Mouse (Mus musculus): ENCODE results near the gene Cdk14. TPM values are rescaled to one million over a fixed set of nuclear protein-coding genes. Genes with fewer than 3 reads are reported as not detected.
A peak's percentile ranks its signal among the peaks of the same experiment; 100 is the strongest.

Gene Cdk14
- polyA plus RNA-seq, 1 experiment from 2014 or later = 44.1 TPM

GRCm38 (mm10) chr5:4887069-4887468 is 533.0 kb downstream of the Cdk14 start:
- Histone ChIP-seq H3K4me3 (no peak overlapping the region), H3K9me3 (no peaks in the 10 kb centered on the region), H3K36me3 (no peaks in the 10 kb centered on the region), H3K4me1 (replicated peaks) (peaks cover 3% of the 10 kb centered on the region), H3K4me2 (no peak overlapping the region), H3K9ac (no peak overlapping the region), H3K27me3 (no peaks in the 10 kb centered on the region), H3K27ac (replicated peaks) (no peak overlapping the region)
- ATAC-seq (ENCODE audit: low FRiP score, low read depth) = no peak
- 84% methylated on average over 4 of the region's 4 CpGs for WGBS

GRCm38 (mm10) chr5:4882841-4883240 is 537.3 kb downstream of the Cdk14 start:
- Histone ChIP-seq H3K27ac (replicated peaks) (no peak overlapping the region), H3K27me3 (no peaks in the 10 kb centered on the region), H3K4me1 (replicated peaks) (peaks cover 2% of the 10 kb centered on the region), H3K9me3 (no peaks in the 10 kb centered on the region), H3K4me2 (no peak overlapping the region), H3K4me3 (no peak overlapping the region), H3K36me3 (no peaks in the 10 kb centered on the region), H3K9ac (no peak overlapping the region)
- ATAC-seq (ENCODE audit: low FRiP score, low read depth) = no peak
- 98% methylated on average over 1 of the region's 1 CpGs for WGBS

GRCm38 (mm10) chr5:4880331-4880730 is 539.8 kb downstream of the Cdk14 start:
- H3K4me1 ChIP-seq (replicated peaks) = peaks cover 16% of the 10 kb centered on the region
- no peak overlapping the region for H3K4me2 ChIP-seq
- no peak overlapping the region for H3K9ac ChIP-seq
- ATAC-seq (ENCODE audit: low FRiP score, low read depth) = no peak
- no peaks in the 10 kb centered on the region for H3K27me3 ChIP-seq
- no peaks in the 10 kb centered on the region for H3K9me3 ChIP-seq
- H3K27ac ChIP-seq (replicated peaks) = no peak overlapping the region
- H3K36me3 ChIP-seq = no peaks in the 10 kb centered on the region
- WGBS = 66% methylated on average over 4 of the region's 4 CpGs
- no peak overlapping the region for H3K4me3 ChIP-seq

GRCm38 (mm10) chr5:4878934-4879333 is 541.2 kb downstream of the Cdk14 start:
- Histone ChIP-seq H3K36me3 (no peaks in the 10 kb centered on the region), H3K27ac (replicated peaks) (no peak overlapping the region), H3K9me3 (no peaks in the 10 kb centered on the region), H3K27me3 (no peaks in the 10 kb centered on the region), H3K9ac (no peak overlapping the region), H3K4me2 (no peak overlapping the region), H3K4me3 (no peak overlapping the region), H3K4me1 (replicated peaks) (peaks cover 16% of the 10 kb centered on the region)
- no peak for ATAC-seq (ENCODE audit: low FRiP score, low read depth)
- WGBS = 48% methylated on average over 3 of the region's 3 CpGs

- Histone ChIP-seq H3K9ac (no peak overlapping the region), H3K4me2 (no peak overlapping the region), H3K9me3 (no peaks in the 10 kb centered on the region), H3K27me3 (no peaks in the 10 kb centered on the region), H3K36me3 (no peaks in the 10 kb centered on the region), H3K4me3 (no peak overlapping the region), H3K27ac (replicated peaks) (peak overlapping the region; percentile 54), H3K4me1 (replicated peaks) (peaks cover 16% of the 10 kb centered on the region)
- WGBS = 43% methylated on average over 4 of the region's 4 CpGs
- no peak for ATAC-seq (ENCODE audit: low FRiP score, low read depth)
Measured at GRCm38 (mm10) chr5:4877638-4878037, 542.5 kb downstream of the Cdk14 start.

GRCm38 (mm10) chr5:4877131-4877631 is 542.9 kb downstream of the Cdk14 start:
- no peak overlapping the region for H3K4me3 ChIP-seq
- H3K27ac ChIP-seq (replicated peaks) = peak overlapping the region; percentile 54
- ATAC-seq (ENCODE audit: low FRiP score, low read depth) = peak; percentile 79
- no peaks in the 10 kb centered on the region for H3K36me3 ChIP-seq
- WGBS = 11% methylated on average over 5 of the region's 5 CpGs
- H3K27me3 ChIP-seq = no peaks in the 10 kb centered on the region
- H3K4me1 ChIP-seq (replicated peaks) = peaks cover 16% of the 10 kb centered on the region
- no peak overlapping the region for H3K9ac ChIP-seq
- H3K4me2 ChIP-seq = peak overlapping the region; percentile 6; the same call in 1 of the 2 replicates
- no peaks in the 10 kb centered on the region for H3K9me3 ChIP-seq

- no peaks in the 10 kb centered on the region for H3K27me3 ChIP-seq
- no peak overlapping the region for H3K4me3 ChIP-seq
- H3K4me1 ChIP-seq (replicated peaks) = peaks cover 16% of the 10 kb centered on the region
- ATAC-seq (ENCODE audit: low FRiP score, low read depth) = peak; percentile 67
- H3K9me3 ChIP-seq = no peaks in the 10 kb centered on the region
- 72% methylated on average over 15 of the region's 15 CpGs for WGBS
- H3K9ac ChIP-seq = no peak overlapping the region
- peak overlapping the region; percentile 6; the same call in 1 of the 2 replicates for H3K4me2 ChIP-seq
- no peaks in the 10 kb centered on the region for H3K36me3 ChIP-seq
- peak overlapping the region; percentile 54; the same call in 1 of the 2 replicates for H3K27ac ChIP-seq (replicated peaks)
Measured at GRCm38 (mm10) chr5:4876653-4877091, 543.4 kb downstream of the Cdk14 start.

GRCm38 (mm10) chr5:4870041-4870726 is 549.9 kb downstream of the Cdk14 start:
- Histone ChIP-seq H3K4me1 (replicated peaks) (peaks cover 12% of the 10 kb centered on the region), H3K9me3 (no peaks in the 10 kb centered on the region), H3K4me3 (no peak overlapping the region), H3K36me3 (no peaks in the 10 kb centered on the region), H3K9ac (no peak overlapping the region), H3K27me3 (no peaks in the 10 kb centered on the region), H3K27ac (replicated peaks) (no peak overlapping the region), H3K4me2 (no peak overlapping the region)
- 41% methylated on average over 4 of the region's 4 CpGs for WGBS
- ATAC-seq (ENCODE audit: low FRiP score, low read depth) = no peak

GRCm38 (mm10) chr5:4868563-4869120 is 551.5 kb downstream of the Cdk14 start:
- no peaks in the 10 kb centered on the region for H3K36me3 ChIP-seq
- H3K27ac ChIP-seq (replicated peaks) = no peak overlapping the region
- H3K27me3 ChIP-seq = no peaks in the 10 kb centered on the region
- 25% methylated on average over 6 of the region's 6 CpGs for WGBS
- ATAC-seq (ENCODE audit: low FRiP score, low read depth) = no peak
- H3K4me2 ChIP-seq = no peak overlapping the region
- no peaks in the 10 kb centered on the region for H3K9me3 ChIP-seq
- H3K4me1 ChIP-seq (replicated peaks) = peaks cover 12% of the 10 kb centered on the region
- H3K4me3 ChIP-seq = no peak overlapping the region
- H3K9ac ChIP-seq = no peak overlapping the region

GRCm38 (mm10) chr5:4867849-4868562 is 552.1 kb downstream of the Cdk14 start:
- ATAC-seq (ENCODE audit: low FRiP score, low read depth) = 0 out of 2 replicates have a peak, but pooled peaks have one; percentile 58

GRCm38 (mm10) chr5:4866945-4867344 is 553.2 kb downstream of the Cdk14 start:
- Histone ChIP-seq H3K9me3 (no peaks in the 10 kb centered on the region), H3K27me3 (no peaks in the 10 kb centered on the region), H3K4me2 (no peak overlapping the region), H3K4me1 (replicated peaks) (peaks cover 12% of the 10 kb centered on the region), H3K9ac (no peak overlapping the region), H3K4me3 (no peak overlapping the region), H3K36me3 (no peaks in the 10 kb centered on the region), H3K27ac (replicated peaks) (no peak overlapping the region)
- WGBS = 62% methylated on average over 8 of the region's 8 CpGs
- ATAC-seq (ENCODE audit: low FRiP score, low read depth) = no peak

More at GRCm38 (mm10) chr5:4867849-4868562, 552.1 kb downstream of the Cdk14 start:
- no peak overlapping the region for H3K9ac ChIP-seq
- H3K27ac ChIP-seq (replicated peaks) = no peak overlapping the region
- H3K4me2 ChIP-seq = no peak overlapping the region
- no peak overlapping the region for H3K4me3 ChIP-seq
- no peaks in the 10 kb centered on the region for H3K9me3 ChIP-seq
- no peaks in the 10 kb centered on the region for H3K27me3 ChIP-seq
- H3K4me1 ChIP-seq (replicated peaks) = peaks cover 12% of the 10 kb centered on the region
- WGBS = 26% methylated on average over 6 of the region's 6 CpGs
- H3K36me3 ChIP-seq = no peaks in the 10 kb centered on the region

- H3K27me3 ChIP-seq = no peaks in the 10 kb centered on the region
- H3K9me3 ChIP-seq = no peaks in the 10 kb centered on the region
- H3K36me3 ChIP-seq = no peaks in the 10 kb centered on the region
- H3K27ac ChIP-seq (replicated peaks) = no peak overlapping the region
- no peak for ATAC-seq (ENCODE audit: low FRiP score, low read depth)
- no peak overlapping the region for H3K4me3 ChIP-seq
- peaks cover 12% of the 10 kb centered on the region for H3K4me1 ChIP-seq (replicated peaks)
- H3K4me2 ChIP-seq = no peak overlapping the region
- no peak overlapping the region for H3K9ac ChIP-seq
- 66% methylated on average over 1 of the region's 1 CpGs for WGBS
Measured at GRCm38 (mm10) chr5:4866099-4866498, 554.0 kb downstream of the Cdk14 start.
